Mouse (Mus musculus): ENCODE data around the gene Stat3.

GRCm38 (mm10) chr11:100914415-100914814, 24.9 kb downstream of the Stat3 start:
- no peak for TF ChIP-seq RCOR1 (IDR thresholded peaks at IDR 0.05; ENCODE audit: low read depth, low read length)
- TF ChIP-seq EP300 (IDR thresholded peaks at IDR 0.05; ENCODE audit: low read depth in 1 of 2, low read length in 2 of 2), result no peak
- TF ChIP-seq TBP (IDR thresholded peaks at IDR 0.05; ENCODE audit: low read depth, low read length), result no peak
- TF ChIP-seq CTCF (IDR thresholded peaks at IDR 0.05 in 2 of 3, conservative IDR thresholded peaks at IDR 0.05 in 1 of 3; ENCODE audit: control insufficient read depth in 1 of 3, insufficient read depth in 1 of 3, low read depth in 2 of 3, low read length in 3 of 3, poor library complexity in 1 of 3, severe bottlenecking in 1 of 3), result no peak
- TF ChIP-seq CHD1 (IDR thresholded peaks at IDR 0.05; ENCODE audit: low read depth, low read length), result no peak
- TF ChIP-seq POLR2A (IDR thresholded peaks at IDR 0.05; ENCODE audit: control insufficient read depth in 1 of 2, insufficient read depth in 1 of 2, low read depth in 1 of 2, low read length in 2 of 2, poor library complexity in 1 of 2), result no peak
- TF ChIP-seq GATA1 (IDR thresholded peaks at IDR 0.05; ENCODE audit: low read depth, low read length), result no peak
- no peak for TF ChIP-seq NELFE (IDR thresholded peaks at IDR 0.05; ENCODE audit: low read depth, low read length)
- TF ChIP-seq MAFK (IDR thresholded peaks at IDR 0.05; ENCODE audit: borderline replicate concordance, low read depth, low read length), result no peak
- no peak for TF ChIP-seq MAX (IDR thresholded peaks at IDR 0.05; ENCODE audit: low read length)
- no peak for TF ChIP-seq MAZ (IDR thresholded peaks at IDR 0.05; ENCODE audit: low read depth, low read length)
- TF ChIP-seq HCFC1 (IDR thresholded peaks at IDR 0.05; ENCODE audit: low read depth, low read length), result no peak
- TF ChIP-seq ZMIZ1 (IDR thresholded peaks at IDR 0.05; ENCODE audit: low read depth, low read length), result no peak

Measured in MEL (cell line).